Mouse (Mus musculus) spleen, adult 2 months (tissue): ENCODE data around the gene Unc119.

ENCODE experiments used
- CTCF ChIP-seq: fragments of 200-500 bp; IDR thresholded peaks from 2 replicates; pipeline ENCODE4 v1.5.1; 2011; ENCODE audit warnings: mild to moderate bottlenecking, inconsistent platforms; ENCODE audit not compliant: insufficient read depth, insufficient read length, insufficient replicate concordance; ENCODE audit errors: extremely low read depth
- POLR2A ChIP-seq: fragments of 200-500 bp; IDR thresholded peaks from 2 replicates; pipeline ENCODE4 v1.6.1; 2011; ENCODE audit warnings: low read depth, low read length, inconsistent platforms

GRCm38 (mm10) chr11:78398212-78398611 lies 54.9 kb downstream of the Unc119 start:
- TF ChIP-seq POLR2A (no peak), CTCF (no peak)
